Mouse (Mus musculus): ENCODE data around the gene Mapre1. TPM values are rescaled to one million over a fixed set of nuclear protein-coding genes. Genes with fewer than 3 reads are reported as not detected.
"Not testable (repeated sequence)": the region's sequence is repeated elsewhere in the genome, so short reads cannot be mapped to it uniquely, and the experiment has no call there.

The Mapre1 gene
- 10 to 100 TPM; 82.2 to 89.2 TPM for total RNA-seq (2021)

DNA sequence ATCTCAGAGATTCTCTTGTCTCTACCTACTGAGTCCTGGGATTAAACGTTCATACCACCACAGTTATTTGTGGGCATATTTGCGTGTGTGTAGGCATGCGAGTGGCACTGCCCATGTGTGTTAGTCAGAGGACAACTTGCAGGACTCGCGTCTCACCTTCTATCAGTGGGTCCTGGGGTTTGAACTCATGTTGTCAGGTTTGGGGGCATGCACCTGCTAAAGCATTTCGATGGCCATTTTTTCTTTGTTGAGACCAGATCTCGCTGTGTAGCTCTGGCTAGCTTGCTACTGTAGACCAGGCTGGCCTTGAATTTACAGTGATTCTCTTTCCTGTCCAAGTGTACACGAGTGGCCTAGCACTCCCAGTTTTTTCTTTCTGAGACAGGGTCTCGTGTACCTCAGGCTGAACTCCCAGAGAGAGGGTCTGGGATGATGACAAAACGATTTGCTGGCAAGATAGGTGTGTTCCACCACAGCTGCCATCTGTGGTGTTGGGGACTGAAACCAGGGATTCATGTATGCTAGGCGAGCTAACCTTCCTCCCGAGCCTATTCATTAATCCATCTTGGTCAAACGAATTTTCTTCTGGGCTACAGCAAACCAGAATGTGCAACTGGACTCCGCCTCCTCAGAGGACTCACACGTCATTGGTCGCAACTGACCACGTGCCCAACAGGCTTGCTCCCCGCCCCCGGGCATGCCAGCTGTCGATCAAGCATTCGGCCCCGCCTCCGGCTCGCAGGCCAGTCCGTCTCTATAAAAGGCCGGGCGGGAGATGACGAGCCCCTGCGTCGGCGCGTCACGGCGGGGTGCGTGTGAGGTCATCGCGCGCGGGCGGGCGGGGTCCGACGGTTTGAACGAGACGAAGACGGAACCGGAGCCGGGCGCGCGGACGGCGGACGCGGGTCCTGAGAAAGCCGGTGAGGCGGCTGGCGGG lies at the start of gene Mapre1:
Gene Mapre1 (plus strand): TSS at position 775 of the 937 bp plus-strand sequence.
- DNase-seq (ENCODE audit: extremely low spot score in 1 of 2, low spot score in 1 of 2): peak; percentile 96 to 98

DNA sequence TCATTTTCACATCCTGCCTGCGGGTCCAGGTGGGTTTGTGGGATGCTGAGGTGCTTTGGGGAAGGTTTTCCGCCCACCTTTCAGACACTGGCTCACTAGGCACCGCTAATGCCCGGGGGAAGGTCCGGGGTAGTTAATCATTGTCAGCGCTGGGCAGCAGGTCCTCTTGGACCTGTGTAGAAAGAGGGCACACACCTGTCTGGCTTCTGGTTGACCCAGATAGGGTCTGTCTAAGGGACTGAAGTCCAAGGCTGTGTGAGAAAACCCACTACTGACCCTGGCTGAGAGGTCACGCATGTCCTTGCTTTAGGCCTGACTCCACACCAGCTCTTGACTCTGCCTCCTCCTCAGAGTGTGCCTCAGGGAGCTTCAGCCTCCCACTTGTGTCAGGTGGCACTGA lies 47.7 kb upstream of the Mapre1 start:
- DNase-seq (ENCODE audit: extremely low spot score in 1 of 2, low spot score in 1 of 2): not testable (repeated sequence)

DNA sequence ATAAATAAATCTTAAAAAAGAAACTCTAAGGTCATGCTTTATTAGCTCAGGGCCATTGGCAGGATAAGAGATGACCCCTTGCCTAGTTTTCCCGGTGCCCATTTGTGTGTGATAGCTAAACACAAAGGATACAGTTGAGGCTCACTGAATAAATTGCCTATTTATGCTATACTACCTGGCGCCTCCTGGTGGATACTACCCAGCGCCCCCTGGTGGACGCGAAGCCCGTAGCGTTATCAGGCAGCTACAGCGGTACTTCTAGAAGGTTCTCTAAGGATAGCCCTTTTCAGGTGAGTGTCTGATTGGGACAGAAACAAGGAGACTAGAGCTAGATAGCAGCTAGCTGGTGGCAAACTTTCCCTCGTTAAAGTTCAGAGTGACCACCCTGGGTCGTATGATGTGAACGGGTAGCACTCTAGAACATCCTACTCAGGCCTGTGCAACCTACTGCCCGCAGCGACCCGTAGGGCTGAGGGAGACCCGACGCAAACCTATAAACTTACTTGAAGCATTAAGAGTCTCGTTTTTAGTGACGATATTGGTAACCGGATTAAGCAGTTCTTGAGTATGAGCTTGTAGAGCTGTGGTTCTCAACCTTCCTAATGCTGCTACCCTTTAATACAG lies 46.5 kb upstream of the Mapre1 start:
- DNase-seq (ENCODE audit: extremely low spot score in 1 of 2, low spot score in 1 of 2): peak in 1 of 2 experiments; percentile 46

DNA sequence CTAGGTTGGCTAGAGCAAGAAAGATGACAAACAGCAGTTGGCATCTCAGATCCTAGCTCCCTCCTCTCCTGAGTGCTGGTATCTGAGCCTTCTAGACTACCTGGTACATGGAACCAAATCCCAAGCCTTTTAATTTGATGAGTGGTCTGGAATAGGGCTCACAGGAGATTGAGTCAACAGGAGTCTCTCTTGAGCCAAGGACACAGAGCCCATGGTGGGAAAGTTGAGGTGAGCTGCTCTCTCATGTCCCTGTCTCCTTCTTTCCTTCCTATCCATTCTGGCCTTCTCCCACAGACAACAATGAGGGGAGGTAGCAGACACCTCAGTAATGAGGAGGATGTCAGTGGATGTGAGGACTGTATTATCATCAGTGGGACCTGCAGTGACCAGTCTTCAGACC lies 44.7 kb upstream of the Mapre1 start, which contains the start of gene Dnmt3c:
Gene Dnmt3c (plus strand): TSS at position 301 of the 400 bp plus-strand sequence.
- no peak for DNase-seq (ENCODE audit: extremely low spot score in 1 of 2, low spot score in 1 of 2)

DNA sequence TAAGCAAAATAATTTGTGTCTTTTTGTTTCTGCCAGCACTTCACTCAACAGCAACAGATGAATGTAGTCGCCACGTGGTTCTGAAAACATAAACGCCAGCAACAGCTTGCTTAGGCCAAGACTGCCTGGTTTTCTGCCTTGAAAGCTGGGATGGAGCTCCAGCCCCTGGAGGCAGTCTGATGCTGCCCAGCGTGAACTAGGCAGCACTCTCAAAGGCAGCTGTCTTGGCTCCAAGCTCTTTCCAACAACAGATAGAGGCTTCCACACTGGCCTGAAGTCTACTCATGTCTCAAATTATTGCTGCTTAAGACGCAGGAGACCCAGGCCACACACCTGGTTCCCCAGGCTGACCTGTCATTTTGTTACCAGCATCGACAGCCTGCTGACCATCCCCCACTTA lies 37.7 kb upstream of the Mapre1 start:
- no peak for DNase-seq (ENCODE audit: extremely low spot score in 1 of 2, low spot score in 1 of 2)

DNA sequence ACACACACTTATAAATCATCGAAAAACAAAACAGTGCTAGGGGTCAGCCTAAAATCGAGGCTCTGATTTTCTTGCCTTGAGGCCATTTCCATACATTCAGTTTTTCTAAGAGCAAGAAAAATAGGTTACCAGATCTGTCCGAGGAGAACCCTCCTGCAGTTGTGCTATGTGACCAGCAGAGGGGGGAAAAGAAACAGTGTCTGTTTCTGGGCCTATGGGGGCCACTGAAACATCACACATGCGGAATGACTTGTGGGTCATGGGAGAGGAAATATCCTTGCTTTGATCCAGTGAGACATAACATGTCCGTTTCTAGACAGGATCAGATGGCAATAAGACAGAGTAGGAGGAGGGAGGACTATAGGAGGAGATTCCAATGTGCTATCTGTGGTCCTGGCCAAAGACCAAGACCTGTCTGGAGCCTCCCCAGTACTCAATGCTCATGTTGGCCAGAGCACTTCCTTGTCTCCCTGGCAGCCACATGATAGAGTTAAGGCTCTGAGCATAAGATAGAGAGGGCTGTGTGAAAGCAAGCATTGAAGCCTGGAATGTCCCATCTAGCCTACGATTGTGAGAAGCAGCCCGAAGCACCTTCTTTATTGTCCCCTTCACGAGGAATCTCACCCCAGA lies 30.3 kb upstream of the Mapre1 start:
- no peak for DNase-seq (ENCODE audit: extremely low spot score in 1 of 2, low spot score in 1 of 2)

DNA sequence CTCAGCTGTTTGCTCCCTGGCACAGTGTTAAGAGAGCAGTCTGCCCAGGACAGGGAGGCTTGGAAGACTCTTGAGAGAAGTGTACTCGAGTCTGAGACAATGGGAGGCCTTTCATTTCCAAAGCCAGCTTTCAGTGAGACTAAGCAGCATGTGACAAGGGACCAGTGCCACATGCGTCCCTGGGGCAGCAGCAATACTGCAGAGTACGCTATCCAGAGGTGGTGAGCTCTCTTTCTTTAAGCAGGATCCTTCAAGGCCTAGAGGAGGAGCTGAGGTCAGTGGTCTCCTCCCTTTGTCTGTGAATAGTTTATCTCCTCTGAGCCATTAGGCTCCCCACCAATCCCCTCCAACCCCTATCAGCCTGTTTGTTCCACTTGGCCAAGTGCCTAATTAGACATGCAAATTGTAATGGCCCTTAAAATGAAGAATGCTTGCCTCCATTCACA lies 28.4 kb upstream of the Mapre1 start:
- peak; percentile 8 to 9 for DNase-seq (ENCODE audit: extremely low spot score in 1 of 2, low spot score in 1 of 2)

DNA sequence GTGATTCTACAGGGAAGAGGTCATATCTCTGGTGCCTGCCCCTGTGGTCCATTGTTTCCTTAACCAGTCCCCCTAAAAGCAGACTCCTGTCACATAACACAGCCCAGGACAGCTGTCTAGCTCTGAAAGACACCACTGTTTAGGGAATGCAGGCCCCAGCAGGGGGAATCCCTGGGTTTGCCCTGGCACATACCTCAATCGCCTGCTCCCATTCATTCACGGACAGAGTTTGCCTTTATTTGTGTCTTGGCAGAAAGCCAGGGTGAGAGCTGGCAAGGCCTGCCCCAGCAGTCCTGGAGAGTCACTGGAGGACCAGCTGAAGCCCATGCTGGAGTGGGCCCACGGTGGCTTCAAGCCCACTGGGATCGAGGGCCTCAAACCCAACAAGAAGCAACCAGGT lies 27.8 kb upstream of the Mapre1 start:
- DNase-seq (ENCODE audit: extremely low spot score in 1 of 2, low spot score in 1 of 2): peak; percentile 20 to 39

DNA sequence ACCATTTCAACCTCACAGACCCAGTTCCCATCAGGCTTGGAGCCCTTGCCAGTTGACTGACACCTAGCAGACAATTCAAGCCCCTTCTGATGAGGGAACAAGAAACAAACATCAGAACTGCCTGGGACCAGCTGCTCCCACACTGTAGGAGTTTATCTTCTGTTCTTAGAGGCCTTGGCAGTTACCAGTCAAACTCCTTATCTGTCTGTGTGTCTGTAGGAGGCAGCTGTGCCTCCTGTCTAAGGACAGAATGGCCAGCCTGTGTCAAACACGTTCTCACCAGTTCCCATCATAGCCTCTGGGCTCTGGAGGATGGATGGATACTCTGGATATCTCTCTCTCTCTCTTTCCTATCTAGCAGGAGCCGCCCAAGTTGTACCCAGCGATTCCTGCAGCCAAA lies 23.2 kb upstream of the Mapre1 start:
- DNase-seq (ENCODE audit: extremely low spot score in 1 of 2, low spot score in 1 of 2): not testable (repeated sequence)

DNA sequence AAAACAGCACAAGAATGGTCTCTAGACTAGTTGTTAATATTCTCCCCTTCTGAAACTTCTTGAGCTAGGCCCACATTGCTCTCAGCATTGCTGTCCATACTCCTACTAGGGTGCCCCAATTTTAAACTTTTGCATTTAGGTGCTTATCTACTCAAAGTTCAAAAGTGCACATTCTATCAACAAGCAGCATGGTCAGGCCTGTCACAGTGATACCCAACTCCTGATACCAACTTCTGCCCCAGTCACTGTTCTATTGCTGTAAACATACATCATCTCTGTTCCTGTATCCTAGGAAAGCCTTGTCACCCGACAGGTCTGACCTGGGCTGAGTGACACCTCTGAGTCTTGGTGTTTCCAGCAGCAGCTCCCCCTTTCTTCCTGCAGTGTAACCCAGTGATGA lies 18.0 kb upstream of the Mapre1 start:
- no peak for DNase-seq (ENCODE audit: extremely low spot score in 1 of 2, low spot score in 1 of 2)

DNA sequence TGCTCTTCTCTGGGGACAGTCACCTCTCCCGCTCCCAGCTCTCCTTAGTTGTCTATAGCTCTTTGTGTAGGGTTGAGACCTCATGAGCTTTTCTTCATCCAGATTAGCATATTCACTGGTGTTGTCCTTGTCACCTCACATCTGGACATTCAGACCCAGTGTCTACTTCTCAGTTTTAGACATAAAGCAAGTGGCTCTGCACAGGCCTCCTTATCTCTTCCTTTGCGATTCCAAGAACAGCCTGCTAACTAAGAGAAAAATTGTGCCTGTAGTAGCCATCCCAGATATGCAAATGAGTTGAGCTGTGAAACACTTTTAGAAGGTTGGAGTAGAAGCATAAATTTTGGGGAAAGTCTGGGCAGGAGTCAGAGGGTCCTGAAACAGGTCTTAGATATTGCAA lies 16.6 kb upstream of the Mapre1 start:
- no peak for DNase-seq (ENCODE audit: extremely low spot score in 1 of 2, low spot score in 1 of 2)

DNA sequence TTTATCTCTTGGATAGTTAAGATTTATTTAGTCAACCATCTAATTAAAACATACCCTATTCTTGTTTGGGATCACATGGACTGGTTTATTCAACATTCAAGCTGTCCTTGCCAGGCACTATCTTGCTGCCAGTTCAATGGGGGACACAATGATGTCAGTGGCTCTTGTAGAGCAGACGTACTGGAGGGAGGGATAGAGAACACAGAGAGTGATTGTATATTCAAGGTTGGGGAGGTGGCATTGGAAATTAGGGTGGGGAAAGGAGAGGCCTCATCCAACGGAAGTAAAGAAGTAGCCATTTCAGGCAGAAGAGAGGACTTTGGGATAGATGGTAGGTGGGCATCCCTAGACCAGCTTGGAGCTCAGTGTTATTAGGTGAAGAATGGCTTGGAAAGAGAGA lies 16.2 kb upstream of the Mapre1 start:
- no peak for DNase-seq (ENCODE audit: extremely low spot score in 1 of 2, low spot score in 1 of 2)

DNA sequence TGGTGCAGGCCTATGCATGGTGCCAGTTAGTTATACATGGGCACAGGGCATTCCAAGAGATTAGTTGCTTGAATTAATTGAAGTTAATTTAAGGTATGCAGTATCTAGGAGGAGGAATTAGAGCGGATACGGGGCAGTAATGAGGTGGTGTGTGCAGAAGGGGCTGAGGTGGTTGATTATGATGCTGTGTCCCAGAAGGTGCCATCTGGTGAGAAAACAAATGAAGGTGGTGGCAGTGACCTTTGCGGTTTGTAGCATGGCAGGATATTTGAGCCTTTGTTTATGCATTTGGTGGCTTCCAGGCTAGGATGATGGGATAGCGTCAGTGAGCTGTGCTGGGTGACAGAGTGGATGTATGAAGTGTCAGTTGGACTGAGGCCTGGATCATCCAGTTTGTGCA lies 15.8 kb upstream of the Mapre1 start:
- DNase-seq (ENCODE audit: extremely low spot score in 1 of 2, low spot score in 1 of 2): no peak

DNA sequence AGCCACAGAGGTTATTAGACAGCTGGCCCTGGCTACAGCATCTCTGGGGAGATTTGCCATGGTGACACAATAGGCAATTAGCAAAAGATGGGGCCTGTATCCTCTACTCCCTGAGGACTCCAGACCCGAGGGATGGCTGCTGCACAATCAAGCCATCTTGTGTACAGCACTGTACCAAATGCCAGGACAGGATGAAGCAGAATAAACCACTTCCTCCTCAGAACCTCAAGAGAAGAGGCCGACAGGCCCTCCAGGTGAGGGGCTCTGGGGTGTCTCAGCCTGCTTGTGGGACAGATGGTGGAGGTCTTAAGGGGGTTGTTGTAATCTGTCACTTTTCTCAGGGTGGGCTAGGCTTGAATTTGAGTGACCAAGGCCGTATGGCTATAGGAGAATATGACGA lies 7.0 kb upstream of the Mapre1 start:
- DNase-seq (ENCODE audit: extremely low spot score in 1 of 2, low spot score in 1 of 2): no peak

DNA sequence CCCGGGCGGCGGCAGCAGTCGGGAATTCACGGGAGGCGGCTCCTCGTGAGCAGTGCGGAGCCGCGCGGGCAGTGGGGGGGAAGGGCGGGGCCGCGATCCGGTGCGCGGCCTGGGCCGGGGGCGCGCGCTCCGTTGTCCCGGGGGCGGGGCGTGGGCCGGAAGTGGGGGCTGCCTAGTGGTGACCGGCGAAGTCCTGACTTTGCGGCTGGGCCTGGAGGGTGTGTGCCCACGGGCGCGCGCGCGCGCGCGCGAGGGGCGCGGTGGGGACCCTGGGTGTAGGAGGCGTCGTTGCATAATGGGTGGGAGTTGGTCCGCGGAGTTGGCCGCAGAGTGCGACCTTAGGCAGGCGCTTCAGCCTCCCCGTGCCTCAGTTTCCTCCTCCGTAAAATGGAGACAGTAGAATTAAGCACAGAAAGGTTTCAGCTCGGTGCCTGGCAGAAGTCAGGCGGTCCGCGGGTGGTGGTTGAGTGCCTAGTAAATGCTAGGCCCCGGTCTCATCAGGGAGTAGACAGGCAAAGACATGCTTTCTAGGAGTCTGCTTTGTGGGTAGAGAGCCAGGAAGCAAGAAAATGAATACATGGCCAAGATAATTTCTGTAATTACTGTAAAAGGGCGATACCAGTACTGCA lies 477 bp downstream of the Mapre1 start:
- peak in 1 of 2 experiments; percentile 21 for DNase-seq (ENCODE audit: extremely low spot score in 1 of 2, low spot score in 1 of 2)

DNA sequence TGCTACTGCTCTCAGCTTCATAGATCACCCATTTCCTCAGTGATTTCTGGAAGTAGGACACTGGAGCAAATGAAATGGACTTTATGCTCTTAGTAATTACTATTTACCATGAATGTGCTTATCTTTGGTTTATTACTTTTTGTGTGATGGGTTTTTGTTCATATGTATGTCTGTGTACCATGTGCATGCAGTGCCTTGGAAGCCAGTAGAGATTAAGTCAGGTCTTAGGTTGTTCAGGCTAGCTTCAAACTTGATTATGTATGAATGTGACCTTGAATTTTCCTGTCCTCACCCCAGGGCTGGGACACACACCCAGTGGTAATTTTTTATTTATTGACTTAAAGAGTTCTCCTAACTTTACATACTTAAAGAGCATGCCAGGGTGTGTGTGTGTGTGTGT lies 6.9 kb downstream of the Mapre1 start:
- no peak for DNase-seq (ENCODE audit: extremely low spot score in 1 of 2, low spot score in 1 of 2)

DNA sequence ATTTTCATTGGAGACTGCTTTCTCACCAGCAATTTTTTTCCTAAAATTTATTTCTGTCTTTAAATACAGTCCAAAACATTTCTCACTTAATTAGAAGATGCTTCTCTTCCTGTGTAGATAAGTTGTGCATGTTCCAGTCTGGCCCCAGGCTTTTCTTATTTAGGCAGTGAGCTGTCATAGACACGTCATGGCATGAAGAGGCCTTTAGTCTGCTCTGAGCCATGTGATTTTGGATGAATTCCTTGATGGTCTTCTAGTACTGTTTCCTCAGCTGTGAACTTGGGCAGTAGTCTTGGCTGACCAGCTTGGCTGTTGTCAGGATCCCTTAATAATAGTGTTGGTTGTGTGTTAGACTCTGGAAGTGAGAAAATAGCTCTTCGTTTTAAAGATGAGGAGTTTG lies 9.3 kb downstream of the Mapre1 start:
- DNase-seq (ENCODE audit: extremely low spot score in 1 of 2, low spot score in 1 of 2): no peak

DNA sequence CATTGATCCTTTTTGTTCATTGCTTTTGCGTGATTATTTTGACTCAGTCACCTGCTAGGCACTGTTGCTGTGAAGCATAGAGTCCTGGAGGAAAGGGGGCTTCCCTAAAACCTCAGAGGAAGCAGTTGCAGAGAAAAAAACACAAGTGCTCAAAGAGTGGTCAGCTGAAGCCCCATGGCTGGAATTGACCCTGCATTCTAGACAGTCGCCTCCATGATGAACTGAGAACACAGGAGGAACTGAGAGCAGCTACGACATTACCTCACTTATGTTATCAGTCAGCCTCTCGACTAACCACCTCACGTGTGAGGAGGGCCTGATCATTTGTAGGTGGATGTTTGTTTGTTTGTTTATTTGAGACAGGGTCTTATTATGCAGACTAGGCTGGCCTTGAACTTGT lies 21.0 kb downstream of the Mapre1 start:
- no peak for DNase-seq (ENCODE audit: extremely low spot score in 1 of 2, low spot score in 1 of 2)

DNA sequence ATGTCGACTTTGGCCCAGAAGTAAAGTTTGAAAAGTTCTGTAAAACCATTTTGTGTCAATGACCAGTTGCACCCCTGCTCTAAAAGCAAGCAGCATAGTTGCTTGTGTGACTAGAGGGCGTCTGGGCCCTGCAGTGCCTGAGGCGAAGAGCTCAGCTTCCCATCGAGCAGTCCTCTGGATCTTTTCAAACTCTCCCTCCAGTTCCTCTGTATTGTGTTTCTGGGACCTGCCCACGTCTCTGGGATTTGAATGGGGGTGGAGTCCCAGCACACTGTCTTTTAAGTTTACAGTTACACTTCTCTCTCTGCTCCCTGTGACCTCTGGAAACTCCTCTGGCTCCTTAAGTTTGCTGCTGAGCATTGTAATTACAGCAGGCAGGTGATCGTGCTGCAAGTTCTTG lies 26.4 kb downstream of the Mapre1 start:
- no peak for DNase-seq (ENCODE audit: extremely low spot score in 1 of 2, low spot score in 1 of 2)

DNA sequence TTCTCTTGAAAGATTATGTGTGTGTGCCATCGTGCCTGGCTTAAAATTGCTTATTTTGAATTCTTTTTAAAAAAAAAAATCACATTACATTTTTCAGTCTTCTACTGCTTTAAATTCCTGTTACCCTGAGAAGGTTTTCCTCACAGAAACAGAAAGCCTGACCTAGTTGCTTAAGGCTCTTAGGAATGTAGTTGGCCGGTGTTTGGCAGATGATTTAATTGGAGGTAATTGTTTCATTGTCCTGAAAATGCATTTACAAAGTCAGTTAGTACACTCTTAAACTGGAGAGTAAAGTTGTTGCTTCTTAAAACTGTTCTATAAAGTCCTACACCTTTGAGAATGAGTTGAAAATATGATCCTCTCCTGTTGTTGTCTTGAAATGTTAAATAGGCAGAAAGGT lies 27.8 kb downstream of the Mapre1 start:
- DNase-seq (ENCODE audit: extremely low spot score in 1 of 2, low spot score in 1 of 2): no peak

DNA sequence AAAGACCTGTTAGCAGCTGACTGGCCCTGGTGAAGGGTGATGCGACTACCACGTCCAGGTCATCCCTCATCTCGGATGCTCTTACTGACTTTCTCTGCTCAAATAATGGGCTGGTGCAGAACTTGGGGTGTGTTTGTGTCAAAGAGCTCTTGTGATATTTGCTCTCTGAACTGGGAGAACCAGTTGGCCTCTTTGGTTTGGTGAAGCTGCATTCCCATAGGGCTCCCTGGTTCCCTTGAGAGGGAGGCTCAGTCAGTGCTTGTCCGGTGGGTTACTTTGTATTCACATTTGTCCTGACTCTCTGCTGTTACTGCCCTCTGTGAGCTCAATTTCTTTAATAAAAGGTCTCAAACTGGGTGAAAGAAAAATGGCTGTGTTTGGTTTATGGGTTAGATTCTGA lies 31.9 kb downstream of the Mapre1 start:
- DNase-seq (ENCODE audit: extremely low spot score in 1 of 2, low spot score in 1 of 2): no peak

Measured in layer of hippocampus, postnatal 25 days (tissue).